Mouse (Mus musculus): Measurements from ENCODE around the gene Hibadh.

Hibadh gene

GRCm38 (mm10) chr6:52639546-52640223, 504 bp downstream of the Hibadh start:
- in situ Hi-C loops (cut with MboI, MseI), result loop anchor here (10.0 kb wide), 1 partner anchor 75 kb away; the partner anchor contains the start of gene Tax1bp1

- in situ Hi-C loops (cut with MboI, MseI), result no loop called here
These were observed 1.6 kb downstream of the Hibadh start for GRCm38 (mm10) chr6:52638471-52639185.

GRCm38 (mm10) chr6:52637337-52637736, 2.9 kb downstream of the Hibadh start:
- in situ Hi-C loops (cut with MboI, MseI), result no loop called here

- in situ Hi-C loops (cut with MboI, MseI), result no loop called here
These were observed 4.8 kb downstream of the Hibadh start for GRCm38 (mm10) chr6:52635395-52635794.

GRCm38 (mm10) chr6:52630625-52631024, 9.6 kb downstream of the Hibadh start:
- in situ Hi-C loops (cut with MboI, MseI), result no loop called here

GRCm38 (mm10) chr6:52629180-52629579, 11.0 kb downstream of the Hibadh start:
- in situ Hi-C loops (cut with MboI, MseI), result no loop called here

GRCm38 (mm10) chr6:52626735-52627134, 13.5 kb downstream of the Hibadh start:
- in situ Hi-C loops (cut with MboI, MseI), result no loop called here

GRCm38 (mm10) chr6:52623741-52624140, 16.4 kb downstream of the Hibadh start:
- in situ Hi-C loops (cut with MboI, MseI), result no loop called here

GRCm38 (mm10) chr6:52621731-52622480, 18.3 kb downstream of the Hibadh start:
- in situ Hi-C loops (cut with MboI, MseI), result no loop called here

GRCm38 (mm10) chr6:52620090-52620489, 20.1 kb downstream of the Hibadh start:
- in situ Hi-C loops (cut with MboI, MseI), result no loop called here

- in situ Hi-C loops (cut with MboI, MseI), result no loop called here
These were observed 30.4 kb downstream of the Hibadh start for GRCm38 (mm10) chr6:52609626-52610352.

- in situ Hi-C loops (cut with MboI, MseI), result no loop called here
These were observed 32.1 kb downstream of the Hibadh start for GRCm38 (mm10) chr6:52608121-52608520.

GRCm38 (mm10) chr6:52606746-52607347, 33.3 kb downstream of the Hibadh start:
- in situ Hi-C loops (cut with MboI, MseI), result no loop called here

- in situ Hi-C loops (cut with MboI, MseI), result no loop called here
These were observed 38.2 kb downstream of the Hibadh start for GRCm38 (mm10) chr6:52601706-52602642.

GRCm38 (mm10) chr6:52601117-52601516, 39.1 kb downstream of the Hibadh start:
- in situ Hi-C loops (cut with MboI, MseI), result no loop called here

- in situ Hi-C loops (cut with MboI, MseI), result loop anchor here (25.0 kb wide), 1 partner anchor 332 kb away; the partner anchor contains the start of gene Hoxa13
These were observed 45.4 kb downstream of the Hibadh start for GRCm38 (mm10) chr6:52594752-52595151.

GRCm38 (mm10) chr6:52586564-52586963, 53.6 kb downstream of the Hibadh start:
- in situ Hi-C loops (cut with MboI, MseI), result loop anchor here (25.0 kb wide), 1 partner anchor 324 kb away; the partner anchor contains the start of gene Hoxa13

- in situ Hi-C loops (cut with MboI, MseI), result loop anchor here (25.0 kb wide), 1 partner anchor 322 kb away; the partner anchor contains the start of gene Hoxa13
These were observed 55.8 kb downstream of the Hibadh start for GRCm38 (mm10) chr6:52584383-52584782.

GRCm38 (mm10) chr6:52581081-52581480, 59.1 kb downstream of the Hibadh start:
- in situ Hi-C loops (cut with MboI, MseI), result loop anchor here (25.0 kb wide), 1 partner anchor 319 kb away; the partner anchor contains the start of gene Hoxa13

GRCm38 (mm10) chr6:52578322-52578721, 61.9 kb downstream of the Hibadh start:
- in situ Hi-C loops (cut with MboI, MseI), result loop anchor here (25.0 kb wide), 1 partner anchor 316 kb away; the partner anchor contains the start of gene Hoxa13
